Mouse (Mus musculus) pancreas, adult 10 weeks (tissue): ENCODE data around the gene Med11. TPM values are rescaled to one million over a fixed set of nuclear protein-coding genes. Genes with fewer than 3 reads are reported as not detected.

Source experiments
- polyA plus RNA-seq: library from polyadenylated mRNA; stranded (reverse); fragments of 350-450 nt; fragmentation: Illumina TruSeq; extraction: RNeasy Lipid Tissue Mini Kit (QIAGEN cat#74804); gene quantifications from one replicate; pipeline ENCODE4 v1.2.3, GENCODE M21; 2015; ENCODE audit warnings: low read depth, low replicate concordance; ENCODE audit not compliant: insufficient read depth

Med11 gene
- 6.4 TPM for polyA plus RNA-seq

GRCm38 (mm10) chr11:70451797-70452498 is at the start of gene Med11:
Gene Med11 (plus strand): TSS chr11:70451919.

GRCm38 (mm10) chr11:70409594-70410296 is 42.0 kb upstream of the Med11 start, which contains the start of gene Pelp1:
Gene Pelp1 (minus strand): TSS chr11:70410031.

GRCm38 (mm10) chr11:70432048-70432894 is 19.4 kb upstream of the Med11 start, which contains the start of gene Arrb2:
Gene Arrb2 (plus strand): TSS chr11:70432635.

GRCm38 (mm10) chr11:70458688-70459600 is 7.2 kb downstream of the Med11 start, which contains the start of gene Zmynd15:
Gene Zmynd15 (plus strand): TSS chr11:70459433.

GRCm38 (mm10) chr11:70459601-70460101 is 7.9 kb downstream of the Med11 start, which contains the start of gene Cxcl16:
Gene Cxcl16 (minus strand): TSS chr11:70459984.

Other genes starting within 250 kb of the Med11 start
- 1.8 TPM for gene Slc16a11, start 239.2 kb upstream of the Med11 start, polyA plus RNA-seq
- 1.4 TPM for gene Slc16a13, start 230.9 kb upstream of the Med11 start, polyA plus RNA-seq
- 3.7 TPM for gene Bcl6b, start 222.1 kb upstream of the Med11 start, polyA plus RNA-seq
- gene 0610010K14Rik, start 214.0 kb upstream of the Med11 start, polyA plus RNA-seq = 18.4 TPM
- gene Gm21988, start 212.1 kb upstream of the Med11 start, polyA plus RNA-seq = 8.0 TPM
- gene Rnasek, start 212.1 kb upstream of the Med11 start, polyA plus RNA-seq = 80.2 TPM
- gene Alox12, start 196.6 kb upstream of the Med11 start, polyA plus RNA-seq = 3.0 TPM
- gene Alox12e, start 129.3 kb upstream of the Med11 start, polyA plus RNA-seq = not detected
- 2.8 TPM for gene Alox15, start 99.9 kb upstream of the Med11 start, polyA plus RNA-seq
- gene Pelp1, start 41.9 kb upstream of the Med11 start, polyA plus RNA-seq = 4.6 TPM
- gene Arrb2, start 19.3 kb upstream of the Med11 start, polyA plus RNA-seq = 29.3 TPM
- 0.70 TPM for gene Zmynd15, start 7.5 kb downstream of the Med11 start, polyA plus RNA-seq
- gene Cxcl16, start 8.1 kb downstream of the Med11 start, polyA plus RNA-seq = 4.3 TPM
- 0.89 TPM for gene Tm4sf5, start 53.3 kb downstream of the Med11 start, polyA plus RNA-seq
- not detected for gene Vmo1, start 62.7 kb downstream of the Med11 start, polyA plus RNA-seq
- not detected for gene Gltpd2, start 67.3 kb downstream of the Med11 start, polyA plus RNA-seq
- gene Psmb6, start 73.4 kb downstream of the Med11 start, polyA plus RNA-seq = 69.1 TPM
- not detected for gene Gm40193, start 81.0 kb downstream of the Med11 start, polyA plus RNA-seq
- gene Pld2, start 88.1 kb downstream of the Med11 start, polyA plus RNA-seq = 6.0 TPM
- gene Mink1, start 111.0 kb downstream of the Med11 start, polyA plus RNA-seq = 17.6 TPM
- not detected for gene 4930544D05Rik, start 163.9 kb downstream of the Med11 start, polyA plus RNA-seq
- not detected for gene Chrne, start 167.3 kb downstream of the Med11 start, polyA plus RNA-seq
- gene Gp1ba, start 187.2 kb downstream of the Med11 start, polyA plus RNA-seq = not detected
- gene Rnf167, start 195.3 kb downstream of the Med11 start, polyA plus RNA-seq = 37.6 TPM
- 17.3 TPM for gene Slc25a11, start 195.6 kb downstream of the Med11 start, polyA plus RNA-seq
- 118 TPM for gene Pfn1, start 202.7 kb downstream of the Med11 start, polyA plus RNA-seq
- 16.0 TPM for gene Eno3, start 205.3 kb downstream of the Med11 start, polyA plus RNA-seq
- 17.9 TPM for gene Spag7, start 217.5 kb downstream of the Med11 start, polyA plus RNA-seq
- 9.5 TPM for gene Camta2, start 236.2 kb downstream of the Med11 start, polyA plus RNA-seq
- 2.5 TPM for gene Inca1, start 248.2 kb downstream of the Med11 start, polyA plus RNA-seq
- 13.3 TPM for gene Kif1c, start 248.6 kb downstream of the Med11 start, polyA plus RNA-seq